Mouse (Mus musculus) common myeloid progenitor, adult 5-6 weeks (primary cell): ENCODE data around the gene 1810013L24Rik. TPM values are rescaled to one million over a fixed set of nuclear protein-coding genes. Genes with fewer than 3 reads are reported as not detected.
"Not testable (repeated sequence)": the region's sequence is repeated elsewhere in the genome, so short reads cannot be mapped to it uniquely, and the experiment has no call there.

Experiments
- ATAC-seq: replicated peaks from 2 replicates; pipeline ENCODE4 v1.8.0; 2016; ENCODE audit warnings: low read depth, mild to moderate bottlenecking, moderate TSS enrichment, inconsistent platforms; ENCODE audit not compliant: poor library complexity, severe bottlenecking
- total RNA-seq: library from RNA; stranded (forward); fragments of 200-1000, 187-1606 nt; gene quantifications from 2 replicates; pipeline ENCODE4 v1.2.3, GENCODE M21; 2017

1810013L24Rik gene
- total RNA-seq, 1 experiment from 2014 or later = 71.1 TPM

GRCm38 (mm10) chr16:8872486-8872885, 42.6 kb downstream of the 1810013L24Rik start:
- ATAC-seq = no peak

- ATAC-seq = no peak
Observed at GRCm38 (mm10) chr16:8880076-8880475, 50.2 kb downstream of the 1810013L24Rik start.

DNA sequence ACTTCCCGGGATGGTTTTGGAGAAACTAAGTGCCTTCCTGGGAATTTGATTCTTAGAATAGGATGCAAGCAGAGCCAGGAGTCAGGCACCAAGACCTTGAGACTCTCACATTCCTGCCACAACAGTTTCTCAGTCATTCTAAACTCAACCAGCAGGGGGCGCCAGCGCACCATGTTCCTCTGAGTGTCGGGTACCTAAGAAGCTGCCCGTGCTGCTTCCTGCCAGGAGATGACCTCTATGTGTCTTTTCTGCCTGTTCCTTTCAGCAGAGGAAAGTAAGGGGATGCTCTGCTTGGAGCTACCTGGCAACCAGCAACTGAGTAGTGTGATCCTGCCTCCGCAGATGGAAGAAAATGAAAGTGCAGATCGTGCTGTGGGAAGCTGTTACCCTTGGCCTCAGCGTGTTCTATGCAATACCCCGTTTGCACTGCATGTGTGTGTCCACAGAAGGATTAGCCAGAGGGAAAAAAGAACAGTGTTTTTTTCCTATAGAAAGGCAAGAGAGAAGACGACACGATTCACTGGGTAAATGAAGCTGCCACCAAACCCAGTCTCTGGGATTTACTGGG, 53.9 kb downstream of the 1810013L24Rik start:
- peak; percentile 79 for ATAC-seq

DNA sequence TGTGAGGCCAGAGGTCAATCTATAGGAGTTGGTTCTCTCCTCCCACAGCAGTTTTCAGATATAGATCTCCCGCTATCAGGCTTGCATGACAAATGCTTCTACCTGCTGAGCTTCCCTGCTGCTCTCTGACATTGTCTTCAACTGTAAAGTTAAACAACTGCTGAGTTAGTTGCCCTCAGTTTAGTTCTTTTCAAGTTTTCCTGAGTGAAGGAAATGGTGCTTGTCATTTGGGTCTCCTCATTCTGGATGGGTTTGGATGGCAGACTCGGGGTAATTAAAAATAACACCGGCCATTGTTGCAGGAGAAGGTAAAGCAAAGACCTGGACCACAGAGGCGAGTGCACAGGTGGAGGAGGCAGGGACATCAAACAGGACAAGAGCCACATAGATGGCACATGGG, 64.3 kb downstream of the 1810013L24Rik start:
- ATAC-seq = not testable (repeated sequence)

- ATAC-seq = no peak
Observed at GRCm38 (mm10) chr16:8895301-8895700, 65.4 kb downstream of the 1810013L24Rik start.

DNA sequence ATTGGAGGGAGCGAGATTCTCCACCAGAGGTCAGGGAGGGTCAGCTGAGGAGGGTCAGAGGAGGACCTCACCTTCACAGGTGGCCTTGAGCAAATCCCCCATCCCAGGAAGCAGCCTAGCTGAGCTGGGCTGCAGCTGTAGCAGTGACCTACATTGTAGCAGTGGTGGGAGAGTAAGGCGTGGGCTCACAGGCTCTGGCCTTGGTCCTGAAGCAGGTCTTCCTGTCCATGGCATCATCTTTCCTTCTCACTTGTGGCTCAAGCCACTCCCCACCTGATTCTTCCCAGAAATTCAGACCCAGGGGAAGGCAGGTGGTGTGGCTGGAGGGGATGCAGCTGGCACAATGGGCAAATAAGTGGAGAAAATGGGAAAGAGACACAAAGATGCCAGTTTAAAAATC, 76.2 kb downstream of the 1810013L24Rik start:
- not testable (repeated sequence) for ATAC-seq

Other genes with a start within 250 kb of the 1810013L24Rik start
- gene Pmm2, start 192.4 kb upstream of the 1810013L24Rik start, total RNA-seq = 42.3 and 48.4 TPM in 2 replicates
- gene Tmem186, start 192.4 kb upstream of the 1810013L24Rik start, total RNA-seq = 19.9 and 20.4 TPM in 2 replicates
- gene Carhsp1, start 157.9 kb upstream of the 1810013L24Rik start, total RNA-seq = 9.1 and 9.8 TPM in 2 replicates
- gene Gm5767, start 149.3 kb upstream of the 1810013L24Rik start, total RNA-seq = not detected in 2 replicates
- gene Usp7, start 37.8 kb upstream of the 1810013L24Rik start, total RNA-seq = 195 and 238 TPM in 2 replicates